Mouse (Mus musculus): ENCODE results near the gene Pomp. TPM values are rescaled to one million over a fixed set of nuclear protein-coding genes. Genes with fewer than 3 reads are reported as not detected.

Pomp gene
- polyA plus RNA-seq, 1 experiment from 2014 or later = 348 TPM

DNA sequence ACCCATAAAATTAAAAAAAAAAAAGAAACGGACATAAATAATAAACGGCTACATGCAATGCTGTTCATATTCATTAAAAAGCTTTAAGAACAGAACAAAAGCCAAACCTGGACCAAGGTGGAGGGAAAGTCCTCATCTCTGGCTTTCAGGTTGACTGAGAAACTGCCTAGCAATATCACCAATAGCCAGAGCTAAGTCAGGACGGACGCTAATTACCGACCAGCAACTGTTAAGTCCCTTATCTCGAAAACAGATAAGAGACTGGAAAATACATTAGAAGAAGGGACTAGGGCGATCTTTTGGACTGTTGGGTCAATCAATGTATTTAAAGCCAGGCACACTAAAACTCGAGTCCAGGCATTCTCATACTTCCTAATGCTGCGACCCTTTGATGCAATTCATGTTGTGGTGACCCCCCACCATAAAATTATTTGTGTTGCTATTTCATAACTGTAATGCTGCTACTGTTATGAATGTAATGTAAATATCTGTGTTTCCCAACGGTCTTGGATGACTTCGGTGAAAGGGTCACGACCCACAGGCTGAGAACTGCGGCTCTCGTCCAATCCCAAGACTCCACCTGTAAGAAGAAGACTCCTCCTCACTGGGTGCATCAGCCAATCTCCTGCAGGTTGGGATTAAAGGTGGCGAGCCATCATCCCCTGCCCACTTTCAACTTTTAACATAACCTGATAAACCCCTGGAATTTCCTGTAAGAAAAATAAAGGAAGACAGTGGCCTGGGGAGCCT, 41.9 kb downstream of the Pomp start:
- WGBS = 50% methylated on average over 15 of the region's 15 CpGs
- H3K27me3 ChIP-seq (replicated peaks) = no peaks in the 10 kb centered on the region
- no peak overlapping the region for H3K4me2 ChIP-seq
- H3K9me3 ChIP-seq (replicated peaks) = no peaks in the 10 kb centered on the region
- H3K4me1 ChIP-seq (replicated peaks) = no peaks in the 10 kb centered on the region
- H3K4me3 ChIP-seq = no peak overlapping the region
- no peak overlapping the region for H3K9ac ChIP-seq
- no peak overlapping the region for H3K27ac ChIP-seq (ENCODE audit: poor library complexity, severe bottlenecking)
- no peaks in the 10 kb centered on the region for H3K36me3 ChIP-seq
- ATAC-seq (ENCODE audit: insufficient number of reproducible peaks, low FRiP score) = no peak

DNA sequence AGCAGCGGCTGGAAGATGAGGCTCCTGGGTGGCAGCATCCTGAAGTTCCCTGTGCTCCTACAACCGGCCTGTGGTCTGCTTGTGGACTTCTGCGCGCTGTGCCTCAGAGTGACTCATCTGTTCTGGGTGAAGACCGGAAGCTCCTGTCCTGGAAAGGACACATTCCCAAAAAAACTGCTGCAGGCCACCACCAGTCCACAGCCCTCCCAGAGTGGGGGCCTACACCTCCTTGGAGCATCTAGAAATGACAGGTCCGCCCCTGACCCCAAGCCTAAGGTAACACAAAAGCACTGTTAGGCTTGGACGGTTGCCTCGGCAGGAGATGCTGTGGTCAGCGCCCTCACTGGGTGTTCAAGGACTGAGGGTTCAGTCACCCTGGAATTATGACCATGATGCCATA, 42.9 kb downstream of the Pomp start:
- Histone ChIP-seq H3K9me3 (replicated peaks) (no peaks in the 10 kb centered on the region), H3K36me3 (no peaks in the 10 kb centered on the region), H3K4me1 (replicated peaks) (no peaks in the 10 kb centered on the region), H3K4me3 (no peak overlapping the region), H3K4me2 (no peak overlapping the region), H3K27me3 (replicated peaks) (no peaks in the 10 kb centered on the region), H3K27ac (ENCODE audit: poor library complexity, severe bottlenecking) (no peak overlapping the region), H3K9ac (no peak overlapping the region)
- WGBS = 74% methylated on average over 9 of the region's 9 CpGs
- ATAC-seq (ENCODE audit: insufficient number of reproducible peaks, low FRiP score) = no peak

DNA sequence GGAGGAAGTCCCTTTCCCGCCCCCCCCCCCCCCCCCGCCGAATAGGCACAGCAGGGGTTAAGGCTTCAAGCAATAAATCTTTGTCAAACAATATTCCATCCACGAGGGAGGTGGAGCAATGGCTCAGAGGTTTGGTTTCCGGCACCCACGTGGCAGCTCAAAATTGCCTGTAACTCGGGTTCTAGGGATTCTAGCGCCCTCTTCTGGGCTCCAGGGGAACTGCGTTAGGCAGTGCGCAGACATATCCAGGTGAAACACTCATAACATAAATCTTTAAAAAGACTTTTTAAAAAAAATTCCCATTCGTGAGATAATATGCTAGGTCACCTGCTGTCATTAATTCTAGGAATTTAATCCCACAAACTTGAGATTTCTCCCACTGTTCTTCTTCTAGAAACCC, 46.9 kb downstream of the Pomp start:
- H3K27ac ChIP-seq (ENCODE audit: poor library complexity, severe bottlenecking) = no peak overlapping the region
- 0 out of 2 replicates have a peak, but pooled peaks cover 6% of the 10 kb centered on the region for H3K9me3 ChIP-seq (replicated peaks)
- H3K9ac ChIP-seq = no peak overlapping the region
- 62% methylated on average over 10 of the region's 11 CpGs for WGBS
- ATAC-seq (ENCODE audit: insufficient number of reproducible peaks, low FRiP score) = no peak
- H3K4me2 ChIP-seq = no peak overlapping the region
- H3K4me3 ChIP-seq = no peak overlapping the region
- no peaks in the 10 kb centered on the region for H3K27me3 ChIP-seq (replicated peaks)
- H3K4me1 ChIP-seq (replicated peaks) = no peaks in the 10 kb centered on the region
- H3K36me3 ChIP-seq = no peaks in the 10 kb centered on the region

DNA sequence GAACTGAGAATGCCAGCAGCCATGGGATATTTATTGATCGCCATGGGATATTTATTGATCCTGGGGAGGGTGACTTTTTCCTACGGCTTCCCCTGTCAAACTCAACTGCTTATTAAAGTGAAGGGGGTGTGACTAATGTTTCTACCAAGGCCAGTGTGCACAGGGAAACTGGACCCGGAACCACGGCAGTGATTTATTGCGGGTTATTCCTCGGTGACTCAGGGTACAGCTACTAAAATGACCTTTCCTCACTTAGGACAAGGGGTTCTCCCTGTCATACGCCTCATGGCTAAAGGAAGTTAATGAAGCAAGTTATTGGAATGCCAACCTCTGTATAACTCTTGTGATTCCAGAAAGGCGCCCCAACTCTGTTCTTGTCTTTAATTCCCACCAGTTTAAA, 47.6 kb downstream of the Pomp start:
- WGBS = 91% methylated on average over 8 of the region's 8 CpGs
- 0 out of 2 replicates have a peak, but pooled peaks cover 6% of the 10 kb centered on the region for H3K9me3 ChIP-seq (replicated peaks)
- H3K4me2 ChIP-seq = no peak overlapping the region
- no peak overlapping the region for H3K9ac ChIP-seq
- H3K4me1 ChIP-seq (replicated peaks) = no peaks in the 10 kb centered on the region
- no peaks in the 10 kb centered on the region for H3K36me3 ChIP-seq
- no peaks in the 10 kb centered on the region for H3K27me3 ChIP-seq (replicated peaks)
- H3K4me3 ChIP-seq = no peak overlapping the region
- no peak for ATAC-seq (ENCODE audit: insufficient number of reproducible peaks, low FRiP score)
- no peak overlapping the region for H3K27ac ChIP-seq (ENCODE audit: poor library complexity, severe bottlenecking)

DNA sequence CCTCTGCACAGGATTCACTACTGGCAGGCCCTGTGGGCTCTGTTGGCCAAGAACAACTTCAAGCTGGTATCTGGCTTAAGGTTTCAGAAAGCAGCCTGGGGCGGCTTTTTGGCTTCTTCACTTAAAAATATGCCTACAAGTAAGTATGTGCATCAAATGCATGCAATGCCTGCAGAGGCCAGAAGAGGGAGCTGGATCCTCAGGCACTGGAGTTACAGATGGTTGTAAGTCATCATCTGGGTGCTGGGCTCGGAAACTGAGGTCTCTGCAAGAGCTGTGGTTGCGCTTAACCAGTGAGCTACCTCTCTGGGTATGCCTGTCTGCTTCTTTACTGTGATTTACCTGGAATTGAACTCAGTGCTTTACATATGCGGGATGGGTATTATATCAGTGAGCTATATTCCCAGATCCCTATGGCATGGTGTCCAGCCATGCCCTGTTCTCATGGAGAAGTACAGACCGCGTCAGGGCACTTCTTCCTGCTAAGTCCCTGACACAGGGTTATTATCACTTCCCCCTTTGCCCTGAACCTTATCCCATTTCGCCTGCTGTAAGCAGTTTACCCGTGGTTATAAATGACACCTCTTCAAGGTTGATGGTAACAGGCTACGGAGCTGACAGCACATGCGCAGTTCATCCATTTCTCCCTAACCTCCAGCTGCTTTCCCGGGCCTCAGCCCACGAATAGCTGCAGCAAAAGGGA, 50.7 kb downstream of the Pomp start:
- no peak for ATAC-seq (ENCODE audit: insufficient number of reproducible peaks, low FRiP score)
- no peaks in the 10 kb centered on the region for H3K36me3 ChIP-seq
- H3K9ac ChIP-seq = no peak overlapping the region
- no peak overlapping the region for H3K27ac ChIP-seq (ENCODE audit: poor library complexity, severe bottlenecking)
- 72% methylated on average over 12 of the region's 12 CpGs for WGBS
- H3K9me3 ChIP-seq (replicated peaks) = 0 out of 2 replicates have a peak, but pooled peaks cover 6% of the 10 kb centered on the region
- no peaks in the 10 kb centered on the region for H3K27me3 ChIP-seq (replicated peaks)
- H3K4me3 ChIP-seq = no peak overlapping the region
- H3K4me2 ChIP-seq = no peak overlapping the region
- peaks cover 6% of the 10 kb centered on the region for H3K4me1 ChIP-seq (replicated peaks)

DNA sequence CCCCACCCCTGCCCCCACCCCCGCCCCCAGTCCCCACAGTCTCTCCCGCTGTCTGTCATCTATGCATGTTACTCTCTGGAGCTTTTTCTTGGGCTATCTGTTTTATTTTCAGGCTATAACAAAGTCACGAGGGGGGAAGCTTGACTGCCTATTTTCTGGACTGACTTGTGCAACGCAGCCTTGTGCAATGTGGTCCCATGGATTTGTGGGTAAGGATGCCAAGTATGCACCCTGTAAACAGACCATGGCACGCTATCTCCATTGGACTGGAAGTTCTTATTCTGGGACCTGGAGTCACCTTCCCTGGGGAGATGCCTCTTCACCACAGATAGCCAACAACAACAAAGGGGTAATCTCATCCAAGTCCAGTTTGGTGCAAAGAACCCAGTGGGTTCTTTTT, 51.5 kb downstream of the Pomp start:
- WGBS = 78% methylated on average over 5 of the region's 5 CpGs
- no peak overlapping the region for H3K9ac ChIP-seq
- H3K27ac ChIP-seq (ENCODE audit: poor library complexity, severe bottlenecking) = no peak overlapping the region
- no peaks in the 10 kb centered on the region for H3K27me3 ChIP-seq (replicated peaks)
- 0 out of 2 replicates have a peak, but pooled peaks cover 6% of the 10 kb centered on the region for H3K9me3 ChIP-seq (replicated peaks)
- H3K4me2 ChIP-seq = no peak overlapping the region
- no peaks in the 10 kb centered on the region for H3K36me3 ChIP-seq
- H3K4me3 ChIP-seq = no peak overlapping the region
- ATAC-seq (ENCODE audit: insufficient number of reproducible peaks, low FRiP score) = no peak
- H3K4me1 ChIP-seq (replicated peaks) = peaks cover 6% of the 10 kb centered on the region

DNA sequence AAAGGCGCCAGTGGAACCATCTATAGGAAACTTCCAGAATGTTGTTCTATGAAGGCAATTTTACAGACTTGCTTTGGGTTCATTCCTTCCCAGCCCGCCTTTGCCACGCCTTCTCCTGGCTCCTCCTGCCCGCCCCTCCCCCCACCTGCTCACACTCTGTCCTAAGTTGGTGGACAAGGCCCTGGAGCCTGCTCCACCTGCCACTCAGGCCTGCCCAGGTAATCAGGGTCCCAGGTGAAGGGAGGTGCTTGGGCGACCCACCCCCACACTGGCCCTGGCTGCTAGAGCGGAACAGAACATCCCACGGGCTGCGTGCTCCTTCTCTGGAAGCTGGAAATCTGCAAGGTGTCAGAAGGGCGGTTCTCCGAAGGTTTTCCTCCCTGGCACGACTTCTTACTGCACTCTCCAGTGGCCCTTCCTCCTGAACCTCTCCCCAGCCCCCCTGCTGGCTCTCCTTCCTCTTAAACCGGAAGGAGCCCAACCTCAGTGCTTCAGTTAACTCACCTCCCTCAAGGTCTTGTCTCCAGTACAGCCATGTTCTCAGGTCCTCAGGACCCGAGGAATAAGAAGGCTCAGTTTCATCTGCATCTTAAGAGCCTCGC, 53.1 kb downstream of the Pomp start:
- Histone ChIP-seq H3K4me3 (no peak overlapping the region), H3K36me3 (no peaks in the 10 kb centered on the region), H3K4me2 (no peak overlapping the region), H3K4me1 (replicated peaks) (peaks cover 6% of the 10 kb centered on the region), H3K9ac (no peak overlapping the region), H3K9me3 (replicated peaks) (0 out of 2 replicates have a peak, but pooled peaks cover 6% of the 10 kb centered on the region), H3K27me3 (replicated peaks) (no peaks in the 10 kb centered on the region), H3K27ac (ENCODE audit: poor library complexity, severe bottlenecking) (no peak overlapping the region)
- ATAC-seq (ENCODE audit: insufficient number of reproducible peaks, low FRiP score) = no peak
- 34% methylated on average over 14 of the region's 14 CpGs for WGBS

DNA sequence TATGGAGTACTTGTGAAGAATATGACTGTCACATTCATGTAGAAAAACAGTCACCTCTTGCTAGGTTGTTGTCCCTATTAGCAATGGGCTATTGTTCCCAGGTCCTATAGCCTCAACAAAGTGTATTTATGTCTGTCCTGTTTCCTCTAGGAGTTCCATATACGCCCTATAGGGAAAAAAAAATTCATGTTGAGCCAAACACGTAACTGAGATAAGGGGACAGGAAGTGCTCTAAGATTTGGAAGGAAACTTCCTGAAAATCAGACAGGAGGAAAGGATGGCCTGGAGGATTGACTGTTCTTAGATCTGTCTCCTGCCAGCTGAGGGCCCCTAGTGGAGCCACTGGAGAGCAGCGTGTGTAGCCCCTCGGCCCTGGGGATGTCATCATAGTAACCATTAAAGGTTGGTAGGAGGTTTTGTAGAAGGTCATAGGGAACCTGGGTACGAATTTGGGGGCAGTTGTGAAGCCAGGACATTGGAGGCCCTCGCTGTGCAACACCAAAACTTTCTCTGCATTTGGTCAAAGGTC, 54.8 kb downstream of the Pomp start:
- Histone ChIP-seq H3K4me3 (no peak overlapping the region), H3K27me3 (replicated peaks) (no peaks in the 10 kb centered on the region), H3K4me2 (no peak overlapping the region), H3K27ac (ENCODE audit: poor library complexity, severe bottlenecking) (no peak overlapping the region), H3K36me3 (no peaks in the 10 kb centered on the region), H3K4me1 (replicated peaks) (peaks cover 6% of the 10 kb centered on the region), H3K9ac (no peak overlapping the region), H3K9me3 (replicated peaks) (0 out of 2 replicates have a peak, but pooled peaks cover 6% of the 10 kb centered on the region)
- no peak for ATAC-seq (ENCODE audit: insufficient number of reproducible peaks, low FRiP score)
- 38% methylated on average over 6 of the region's 6 CpGs for WGBS

DNA sequence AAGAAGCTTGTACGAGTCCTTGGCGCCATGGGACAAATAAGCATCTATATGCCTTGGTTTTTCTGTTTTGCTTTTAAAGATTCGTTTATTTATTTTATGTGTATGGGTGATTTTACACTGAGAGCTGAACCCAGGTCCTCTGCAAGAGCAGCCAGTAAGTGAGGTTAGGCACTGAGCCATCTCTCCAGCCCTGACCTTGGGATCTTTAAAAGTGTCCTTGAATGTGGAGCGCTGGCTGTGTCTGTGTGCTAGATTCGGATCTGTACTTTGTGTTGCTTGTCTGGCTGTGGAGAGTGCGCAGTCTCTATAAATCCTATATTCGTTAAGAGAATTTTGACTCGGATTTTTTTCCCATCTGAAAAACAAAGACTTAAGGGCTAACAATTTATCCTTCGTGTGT, 55.9 kb downstream of the Pomp start:
- H3K36me3 ChIP-seq = no peaks in the 10 kb centered on the region
- ATAC-seq (ENCODE audit: insufficient number of reproducible peaks, low FRiP score) = no peak
- H3K4me3 ChIP-seq = no peak overlapping the region
- H3K9ac ChIP-seq = no peak overlapping the region
- no peak overlapping the region for H3K27ac ChIP-seq (ENCODE audit: poor library complexity, severe bottlenecking)
- peaks cover 6% of the 10 kb centered on the region for H3K4me1 ChIP-seq (replicated peaks)
- H3K4me2 ChIP-seq = no peak overlapping the region
- WGBS = 73% methylated on average over 9 of the region's 9 CpGs
- no peaks in the 10 kb centered on the region for H3K27me3 ChIP-seq (replicated peaks)
- no peaks in the 10 kb centered on the region for H3K9me3 ChIP-seq (replicated peaks)

DNA sequence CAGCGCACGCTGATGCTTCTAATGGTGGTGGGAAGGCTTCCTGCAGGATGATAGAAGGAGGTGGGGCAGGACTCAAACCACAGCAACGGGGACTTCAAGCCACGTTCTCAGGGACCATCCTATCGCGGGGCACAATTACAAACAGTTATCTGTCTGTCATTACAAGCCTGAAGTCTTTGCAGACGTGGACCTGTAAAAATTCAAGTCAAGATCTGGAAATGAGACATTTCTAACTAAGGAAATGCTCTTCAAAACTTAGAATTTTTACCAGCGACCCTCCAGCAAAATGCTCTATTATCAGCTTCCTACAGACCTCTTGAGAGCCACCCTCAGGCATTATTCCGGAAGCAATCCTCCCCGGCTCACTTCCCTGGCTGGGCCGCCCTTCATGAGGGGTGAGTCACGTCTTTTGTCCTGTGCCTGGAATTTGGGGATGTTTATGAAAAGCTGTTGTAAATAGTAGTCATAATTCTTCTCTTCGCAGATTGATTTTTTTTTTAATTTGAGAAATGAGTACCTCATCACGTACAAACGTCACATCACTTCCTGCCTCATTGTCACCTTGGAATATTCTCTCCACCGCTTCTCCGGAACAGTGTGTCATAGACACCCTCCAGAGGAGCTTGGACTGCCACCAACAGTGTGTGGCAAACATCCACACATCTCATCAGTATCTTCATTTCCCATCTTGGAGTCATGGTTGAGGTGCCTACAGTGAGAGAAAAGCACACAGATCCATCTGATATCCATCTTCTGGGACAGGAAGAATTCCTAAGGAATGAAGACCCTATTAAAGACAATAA, 58.0 kb downstream of the Pomp start:
- no peaks in the 10 kb centered on the region for H3K36me3 ChIP-seq
- no peaks in the 10 kb centered on the region for H3K9me3 ChIP-seq (replicated peaks)
- no peak overlapping the region for H3K27ac ChIP-seq (ENCODE audit: poor library complexity, severe bottlenecking)
- H3K9ac ChIP-seq = no peak overlapping the region
- no peak; the same call in 1 of the 2 replicates for ATAC-seq (ENCODE audit: insufficient number of reproducible peaks, low FRiP score)
- 0 out of 2 replicates have a peak overlapping the region, but pooled peaks have one; percentile 6 for H3K4me2 ChIP-seq
- no peaks in the 10 kb centered on the region for H3K27me3 ChIP-seq (replicated peaks)
- WGBS = 45% methylated on average over 17 of the region's 17 CpGs
- peaks cover 4% of the 10 kb centered on the region for H3K4me1 ChIP-seq (replicated peaks)
- H3K4me3 ChIP-seq = no peak overlapping the region

All from heart, embryonic 12.5 days (tissue).